Mouse (Mus musculus): Measurements from ENCODE around the gene Acvr1. TPM values are rescaled to one million over a fixed set of nuclear protein-coding genes. Genes with fewer than 3 reads are reported as not detected.

Gene Acvr1
- polyA plus RNA-seq, 1 experiment from 2014 or later, result 2.7 TPM

DNA sequence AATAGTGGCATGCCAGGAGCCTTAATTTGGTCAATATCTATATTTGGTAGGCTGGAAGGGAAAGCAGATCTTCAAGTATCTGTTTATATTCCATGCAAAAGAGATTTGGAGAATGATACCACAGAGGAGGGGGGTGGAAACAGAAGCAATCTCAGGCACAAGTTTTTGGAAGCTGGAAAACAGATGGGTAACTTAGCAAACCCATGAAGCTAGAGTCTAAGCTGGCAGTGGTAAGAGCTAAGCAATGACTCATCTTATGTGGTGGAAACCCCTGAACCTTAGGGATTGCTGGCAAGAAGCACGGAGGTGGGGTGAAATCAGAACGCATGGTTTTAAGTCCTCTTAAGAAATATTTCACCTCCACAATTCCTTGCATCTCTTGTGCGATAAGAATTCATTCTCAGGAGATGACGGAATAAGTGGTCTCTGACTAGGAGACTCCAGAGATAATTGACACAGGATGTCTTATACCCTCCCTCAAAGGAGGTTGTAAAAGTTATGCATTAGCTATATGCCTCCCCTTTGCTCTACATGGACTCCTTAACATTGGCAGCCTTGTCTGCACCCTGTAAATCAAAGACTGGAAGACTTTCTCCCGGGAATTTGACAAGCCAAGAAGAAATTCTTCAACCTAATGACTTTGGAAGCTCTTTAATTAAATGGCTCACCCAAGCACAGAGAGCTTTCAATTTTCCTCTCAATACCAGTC is 157.9 kb downstream of the Acvr1 start:
- TF ChIP-seq CTCF (IDR thresholded peaks at IDR 0.05; ENCODE audit: low read depth) (no peak), EP300 (IDR thresholded peaks at IDR 0.05; ENCODE audit: low read depth) (no peak)
- Histone ChIP-seq H3K4me2 (ENCODE audit: low read depth, low read length) (no peak overlapping the region), H3K36me3 (replicated peaks; ENCODE audit: insufficient read depth, low read length) (no peaks in the 10 kb centered on the region), H3K4me1 (ENCODE audit: insufficient read depth) (no peaks in the 10 kb centered on the region), H3K4me3 (ENCODE audit: low read depth, low read length) (no peak overlapping the region), H3K27me3 (ENCODE audit: insufficient read depth, low read length) (no peaks in the 10 kb centered on the region), H3K27ac (ENCODE audit: low read depth) (no peak overlapping the region), H3K9ac (replicated peaks) (no peak overlapping the region), H3K9me3 (ENCODE audit: low read length) (no peaks in the 10 kb centered on the region)
- DNase-seq (no peak), ATAC-seq (no peak)
- 80% methylated on average over 5 of the region's 5 CpGs for WGBS (ENCODE audit: insufficient replicate concordance)

DNA sequence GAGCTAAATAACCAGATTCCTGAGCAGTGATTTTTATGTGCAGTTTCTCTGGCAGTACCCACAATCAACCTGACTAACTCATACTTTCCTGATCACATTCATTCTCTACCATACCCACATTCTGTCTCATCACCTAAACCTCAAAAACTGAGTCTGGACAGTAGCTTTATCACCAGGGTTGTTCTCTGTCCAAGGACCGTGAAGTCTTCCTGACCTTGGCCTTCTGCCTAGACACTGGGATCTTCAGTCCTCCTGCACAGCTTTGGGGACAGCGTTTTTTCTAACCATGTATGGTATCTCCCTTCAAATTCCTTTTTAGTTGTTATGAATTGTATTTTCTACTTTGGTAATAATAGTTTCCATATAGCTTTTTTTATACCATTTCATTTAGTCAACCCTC is 163.5 kb downstream of the Acvr1 start:
- DNase-seq (no peak), ATAC-seq (no peak)
- TF ChIP-seq EP300 (IDR thresholded peaks at IDR 0.05; ENCODE audit: low read depth) (no peak), CTCF (IDR thresholded peaks at IDR 0.05; ENCODE audit: low read depth) (no peak)
- Histone ChIP-seq H3K27ac (ENCODE audit: low read depth) (no peak overlapping the region), H3K4me1 (ENCODE audit: insufficient read depth) (no peaks in the 10 kb centered on the region), H3K9me3 (ENCODE audit: low read length) (no peaks in the 10 kb centered on the region), H3K27me3 (ENCODE audit: insufficient read depth, low read length) (no peaks in the 10 kb centered on the region), H3K4me3 (ENCODE audit: low read depth, low read length) (no peak overlapping the region), H3K9ac (replicated peaks) (no peak overlapping the region), H3K4me2 (ENCODE audit: low read depth, low read length) (no peak overlapping the region), H3K36me3 (replicated peaks; ENCODE audit: insufficient read depth, low read length) (no peaks in the 10 kb centered on the region)
- WGBS (ENCODE audit: insufficient replicate concordance), result 69% methylated on average over 2 of the region's 2 CpGs

DNA sequence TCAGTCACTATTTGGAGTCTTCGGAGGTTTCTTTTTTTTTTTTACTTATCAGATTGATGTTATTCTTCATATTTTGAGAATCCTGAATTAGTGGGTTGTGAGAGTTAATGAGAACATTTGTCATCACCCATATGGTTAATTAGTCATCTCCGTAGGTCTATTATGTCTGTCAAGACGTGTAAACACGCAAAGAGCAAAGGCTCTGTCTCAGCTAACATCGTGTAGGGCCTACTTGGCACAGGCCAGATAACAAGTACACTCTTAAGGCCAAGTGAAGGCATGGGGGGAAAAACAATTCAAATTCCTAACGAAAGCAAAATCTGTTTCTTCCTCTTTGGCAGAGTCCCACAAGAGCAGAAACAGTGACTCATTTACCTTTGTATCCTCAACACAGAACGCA is 178.4 kb downstream of the Acvr1 start:
- Histone ChIP-seq H3K9me3 (ENCODE audit: low read length) (no peaks in the 10 kb centered on the region), H3K27ac (ENCODE audit: low read depth) (no peak overlapping the region), H3K36me3 (replicated peaks; ENCODE audit: insufficient read depth, low read length) (no peaks in the 10 kb centered on the region), H3K4me3 (ENCODE audit: low read depth, low read length) (no peak overlapping the region), H3K4me1 (ENCODE audit: insufficient read depth) (no peaks in the 10 kb centered on the region), H3K4me2 (ENCODE audit: low read depth, low read length) (no peak overlapping the region), H3K27me3 (ENCODE audit: insufficient read depth, low read length) (no peaks in the 10 kb centered on the region), H3K9ac (replicated peaks) (no peak overlapping the region)
- ATAC-seq, result no peak
- WGBS (ENCODE audit: insufficient replicate concordance), result 73% methylated on average over 7 of the region's 7 CpGs
- no peak for DNase-seq
- TF ChIP-seq CTCF (IDR thresholded peaks at IDR 0.05; ENCODE audit: low read depth) (no peak), EP300 (IDR thresholded peaks at IDR 0.05; ENCODE audit: low read depth) (no peak)

DNA sequence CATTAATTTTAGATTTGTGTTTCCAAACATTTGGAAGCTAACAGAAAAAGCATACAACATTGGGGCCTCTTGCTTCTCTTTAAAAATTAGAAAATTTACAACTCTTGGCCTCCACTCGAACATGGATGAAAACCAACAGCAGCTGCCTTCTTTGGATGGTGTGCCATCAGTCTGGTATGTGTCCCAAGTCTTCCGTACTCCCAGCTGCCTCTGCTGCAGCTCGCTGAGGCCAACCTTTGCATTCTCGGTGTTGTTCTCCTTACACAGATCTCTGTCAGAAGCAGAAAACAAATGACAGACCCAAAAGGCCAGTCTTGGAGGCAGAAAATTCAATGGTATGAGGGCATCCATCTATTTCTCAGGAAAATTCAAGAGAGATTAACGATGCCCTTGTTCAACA is 186.9 kb downstream of the Acvr1 start:
- 70% methylated on average over 5 of the region's 5 CpGs for WGBS (ENCODE audit: insufficient replicate concordance)
- TF ChIP-seq EP300 (IDR thresholded peaks at IDR 0.05; ENCODE audit: low read depth), result no peak
- no peak overlapping the region for H3K27ac ChIP-seq (ENCODE audit: low read depth)

GRCm38 (mm10) chr2:58379475-58379874 is 187.5 kb downstream of the Acvr1 start:
- ATAC-seq, result no peak
- H3K4me1 ChIP-seq (ENCODE audit: insufficient read depth), result no peaks in the 10 kb centered on the region
- TF ChIP-seq CTCF (IDR thresholded peaks at IDR 0.05; ENCODE audit: low read depth), result no peak
- TF ChIP-seq EP300 (IDR thresholded peaks at IDR 0.05; ENCODE audit: low read depth), result no peak
- no peak overlapping the region for H3K27ac ChIP-seq (ENCODE audit: low read depth)
- no peak overlapping the region for H3K4me3 ChIP-seq (ENCODE audit: low read depth, low read length)
- H3K4me2 ChIP-seq (ENCODE audit: low read depth, low read length), result no peak overlapping the region
- DNase-seq, result no peak
- no peaks in the 10 kb centered on the region for H3K9me3 ChIP-seq (ENCODE audit: low read length)
- H3K36me3 ChIP-seq (replicated peaks; ENCODE audit: insufficient read depth, low read length), result no peaks in the 10 kb centered on the region
- 62% methylated on average over 1 of the region's 1 CpGs for WGBS (ENCODE audit: insufficient replicate concordance)
- H3K9ac ChIP-seq (replicated peaks), result no peak overlapping the region
- H3K27me3 ChIP-seq (ENCODE audit: insufficient read depth, low read length), result no peaks in the 10 kb centered on the region

More for the DNA sequence above, 186.9 kb downstream of the Acvr1 start:
- Histone ChIP-seq H3K9ac (replicated peaks) (no peak overlapping the region), H3K4me2 (ENCODE audit: low read depth, low read length) (no peak overlapping the region), H3K4me1 (ENCODE audit: insufficient read depth) (no peaks in the 10 kb centered on the region), H3K27me3 (ENCODE audit: insufficient read depth, low read length) (no peaks in the 10 kb centered on the region), H3K36me3 (replicated peaks; ENCODE audit: insufficient read depth, low read length) (no peaks in the 10 kb centered on the region), H3K9me3 (ENCODE audit: low read length) (no peaks in the 10 kb centered on the region), H3K4me3 (ENCODE audit: low read depth, low read length) (no peak overlapping the region)
- ATAC-seq, result no peak
- no peak for DNase-seq

DNA sequence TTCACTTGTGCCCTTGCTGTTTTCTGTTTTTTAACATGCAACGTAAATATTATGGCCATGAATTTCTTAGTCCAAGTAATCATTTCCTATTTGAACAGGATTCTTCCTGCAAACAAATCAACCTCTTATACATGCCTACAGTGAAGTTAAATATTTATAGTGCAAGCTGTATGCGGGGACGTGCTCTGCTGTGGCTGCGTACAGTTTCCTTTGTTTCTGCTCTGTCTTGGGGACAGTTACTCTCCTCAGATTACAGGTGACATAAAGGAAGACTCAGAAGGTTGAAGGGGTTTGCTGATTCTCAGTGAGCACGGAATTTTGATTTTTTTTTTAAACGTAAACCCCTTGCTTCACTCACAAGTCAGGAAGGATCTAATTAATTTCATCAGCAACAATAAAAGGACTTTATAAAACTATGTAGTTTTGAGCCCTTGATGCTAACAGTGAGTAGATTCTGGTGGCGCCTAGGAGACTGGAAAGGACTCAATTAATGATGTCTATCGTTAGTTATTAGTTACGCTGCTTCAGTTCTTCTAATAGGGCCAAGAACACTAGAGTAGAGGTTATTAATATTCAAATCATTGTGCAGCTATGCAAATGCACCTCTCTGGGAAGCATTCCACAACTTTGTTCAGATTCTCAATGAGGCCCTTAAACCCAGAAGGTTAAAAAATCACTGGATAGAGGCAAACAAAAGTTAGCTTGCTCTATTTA is 189.4 kb downstream of the Acvr1 start:
- no peaks in the 10 kb centered on the region for H3K36me3 ChIP-seq (replicated peaks; ENCODE audit: insufficient read depth, low read length)
- TF ChIP-seq EP300 (IDR thresholded peaks at IDR 0.05; ENCODE audit: low read depth), result no peak
- TF ChIP-seq CTCF (IDR thresholded peaks at IDR 0.05; ENCODE audit: low read depth), result no peak
- H3K27ac ChIP-seq (ENCODE audit: low read depth), result no peak overlapping the region
- H3K4me3 ChIP-seq (ENCODE audit: low read depth, low read length), result no peak overlapping the region
- H3K27me3 ChIP-seq (ENCODE audit: insufficient read depth, low read length), result no peaks in the 10 kb centered on the region
- no peak for ATAC-seq
- no peak overlapping the region for H3K9ac ChIP-seq (replicated peaks)
- H3K9me3 ChIP-seq (ENCODE audit: low read length), result no peaks in the 10 kb centered on the region
- WGBS (ENCODE audit: insufficient replicate concordance), result 72% methylated on average over 9 of the region's 9 CpGs
- no peak overlapping the region for H3K4me2 ChIP-seq (ENCODE audit: low read depth, low read length)
- DNase-seq, result no peak
- H3K4me1 ChIP-seq (ENCODE audit: insufficient read depth), result no peaks in the 10 kb centered on the region

Data from liver, postnatal 0 days (tissue).